Mouse (Mus musculus): Measurements from ENCODE around the gene Gm10974. TPM values are rescaled to one million over a fixed set of nuclear protein-coding genes. Genes with fewer than 3 reads are reported as not detected.

Gm10974 gene
- total RNA-seq, 2 experiments from 2014 or later = not detected

DNA sequence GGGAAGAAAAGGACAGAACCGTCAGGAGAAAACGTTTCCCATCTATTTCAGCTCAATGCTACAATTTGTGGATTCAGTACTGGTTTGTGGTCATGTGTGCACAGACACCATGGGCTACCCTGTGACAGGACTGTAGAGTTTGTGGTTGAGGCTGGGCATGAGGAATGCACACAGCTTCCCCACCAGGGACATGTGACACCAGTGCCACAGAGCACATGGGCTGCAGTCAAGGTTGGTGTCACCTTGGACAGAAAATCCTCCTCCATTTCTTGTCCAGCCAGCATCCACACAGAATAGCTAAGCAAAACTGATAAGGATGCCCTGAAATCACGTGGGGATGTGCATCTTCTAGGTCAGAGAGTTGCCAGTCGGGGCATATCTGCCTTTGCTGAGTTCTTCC is 39.1 kb downstream of the Gm10974 start:
- no peak for DNase-seq (ENCODE audit: low spot score in 2 of 2)

DNA sequence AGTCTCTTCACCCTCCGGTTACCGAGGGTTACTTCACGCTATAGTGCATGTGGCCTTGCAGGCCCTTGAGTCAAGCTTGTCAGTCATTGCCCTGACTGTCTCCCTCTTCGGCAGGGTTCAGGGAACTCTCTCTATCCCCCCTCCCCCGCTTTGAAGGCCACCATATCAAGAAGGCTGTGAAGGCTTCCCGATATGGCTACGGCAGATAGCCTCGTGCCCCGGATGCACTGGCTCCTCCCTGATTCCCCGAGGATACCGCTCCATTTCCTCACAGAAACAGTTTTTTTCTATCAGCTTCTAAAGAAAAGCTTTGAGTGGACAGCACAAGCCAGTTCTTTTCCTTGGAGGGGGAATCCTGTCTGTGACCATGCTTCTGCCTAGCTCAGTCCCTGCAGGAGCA is 39.8 kb downstream of the Gm10974 start:
- no peak for DNase-seq (ENCODE audit: low spot score in 2 of 2)

DNA sequence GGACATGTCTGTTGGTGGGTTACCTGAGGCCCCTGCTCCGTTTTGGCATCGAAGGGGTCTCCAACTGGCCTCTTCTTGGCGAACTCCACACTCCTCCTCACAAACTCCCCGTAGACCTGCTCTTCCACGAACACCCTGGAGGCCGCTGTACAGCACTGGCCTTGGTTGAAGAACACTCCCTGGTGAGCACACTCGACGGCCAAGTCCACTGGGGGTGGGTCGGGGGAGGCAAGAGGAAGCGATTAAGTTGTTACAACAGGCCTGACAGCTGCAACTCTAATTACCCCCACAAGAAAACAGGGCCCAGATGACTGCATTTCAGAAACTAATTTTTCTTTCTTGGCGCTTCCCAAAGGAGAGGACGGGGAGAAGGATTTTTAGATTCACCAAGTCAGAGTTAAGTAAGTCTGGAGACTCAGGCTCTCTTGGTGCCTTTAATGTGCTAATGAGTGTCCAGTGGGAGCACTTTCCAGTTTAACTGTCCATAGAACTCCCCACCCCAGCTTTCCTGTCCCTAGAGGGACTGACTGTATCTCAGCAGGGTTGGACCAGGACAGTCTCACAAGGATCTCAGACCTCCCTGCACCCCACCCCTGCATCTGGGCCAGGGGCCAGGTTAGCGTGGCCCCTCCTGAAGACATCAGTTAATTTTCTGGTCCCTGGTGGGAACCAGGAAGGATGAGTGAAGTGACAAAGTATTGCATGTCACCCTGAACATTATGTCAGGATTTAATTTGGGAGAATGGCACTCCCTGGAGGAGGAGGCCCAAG is 40.4 kb downstream of the Gm10974 start:
- DNase-seq (ENCODE audit: low spot score in 2 of 2) = peak in 1 of 2 experiments; percentile 22

DNA sequence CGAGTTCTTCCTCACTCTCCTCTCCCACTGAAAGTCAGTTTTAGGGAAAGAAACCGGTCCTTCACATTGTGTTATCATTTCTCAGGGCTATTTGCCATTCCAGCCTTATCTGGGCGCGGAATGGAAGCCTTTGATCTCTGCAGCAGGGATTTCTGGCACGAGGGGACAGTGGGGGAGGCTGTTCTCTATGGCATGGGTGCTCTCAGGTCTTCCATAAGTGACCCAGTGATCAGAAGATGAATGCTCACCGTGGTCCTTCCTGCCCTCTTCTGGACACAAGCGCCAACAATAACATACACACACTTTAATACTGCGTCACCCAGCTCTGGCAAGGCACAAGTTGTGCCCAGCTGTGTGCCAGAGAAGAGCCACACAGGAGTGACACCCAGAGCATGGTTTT is 41.3 kb downstream of the Gm10974 start:
- no peak for DNase-seq (ENCODE audit: low spot score in 2 of 2)

DNA sequence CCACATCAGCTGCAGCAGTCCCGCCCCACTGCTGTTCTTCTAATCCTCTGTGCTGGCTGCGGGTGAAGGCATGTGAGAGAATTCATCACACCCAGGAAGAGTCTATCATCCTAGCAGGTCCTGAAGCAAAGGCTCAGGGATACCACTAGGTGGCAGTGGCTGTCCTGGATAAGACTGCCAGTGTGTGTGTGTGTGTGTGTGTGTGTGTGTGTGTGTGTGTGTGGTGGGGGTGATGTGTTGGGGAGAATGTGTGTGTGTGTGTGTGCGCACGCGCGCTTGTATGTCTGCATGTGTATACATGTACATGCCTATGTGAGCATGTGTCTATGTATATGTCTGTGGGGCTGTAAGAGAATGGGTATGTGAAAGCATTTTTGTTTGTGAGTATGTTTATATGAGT is 43.7 kb downstream of the Gm10974 start:
- DNase-seq (ENCODE audit: low spot score in 2 of 2) = no peak

DNA sequence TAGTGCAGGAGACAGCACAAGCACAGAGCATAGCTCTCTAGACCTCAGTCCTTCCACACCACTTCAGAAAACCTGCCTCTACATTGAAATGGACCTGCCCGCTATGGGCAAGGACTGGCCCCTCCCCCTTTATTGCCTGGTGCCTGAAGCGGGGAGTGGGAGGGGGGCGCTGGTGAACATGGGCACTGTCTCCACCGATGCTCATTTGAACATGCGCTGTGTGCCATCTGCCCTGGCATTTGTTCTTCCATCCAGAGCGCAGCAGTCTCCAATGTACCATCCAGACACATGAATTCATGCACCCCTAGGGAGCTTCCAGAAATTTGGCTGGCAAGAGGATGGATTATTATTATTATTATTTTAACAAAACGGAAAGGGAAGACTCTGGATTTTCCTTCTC is 47.4 kb downstream of the Gm10974 start:
- DNase-seq (ENCODE audit: low spot score in 2 of 2) = no peak

DNA sequence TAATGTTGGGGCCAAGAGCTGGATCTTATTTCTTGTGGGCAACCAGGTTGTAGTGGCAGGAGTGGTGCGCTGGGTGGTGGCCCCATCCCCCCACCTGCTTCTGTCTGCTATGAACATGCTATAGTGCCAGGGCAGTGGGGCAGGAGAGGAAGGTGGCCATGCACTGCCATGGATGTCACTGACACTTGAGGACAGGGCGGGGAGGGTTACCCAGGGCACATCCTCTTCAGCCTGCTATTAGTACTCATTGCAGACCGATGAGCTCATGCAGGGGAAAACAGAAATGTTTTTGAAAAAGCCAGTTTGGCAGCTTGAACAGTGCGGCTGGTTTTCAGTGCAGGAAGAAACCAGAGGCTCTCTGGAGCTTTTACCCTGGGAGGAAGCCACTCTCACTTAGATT is 51.1 kb downstream of the Gm10974 start:
- DNase-seq (ENCODE audit: low spot score in 2 of 2) = no peak

DNA sequence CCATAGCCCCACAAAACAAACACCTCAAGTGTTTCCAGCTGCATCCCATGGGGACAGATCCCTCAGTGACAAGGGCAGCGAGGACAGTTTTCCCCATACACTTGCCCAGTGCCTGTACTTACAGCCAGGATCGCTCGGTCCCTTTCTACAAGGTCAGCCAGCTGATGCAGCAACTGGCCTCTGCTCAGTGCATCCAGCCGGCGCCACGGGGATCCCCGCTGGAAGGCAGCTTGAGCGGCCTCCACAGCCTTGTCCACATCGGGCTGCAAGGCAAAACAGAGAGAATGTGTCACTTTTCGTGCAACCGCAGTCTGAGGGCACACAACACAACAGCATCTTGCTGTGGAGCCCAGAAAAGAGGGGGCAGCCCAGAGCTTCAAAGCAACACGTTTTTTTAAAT is 53.3 kb downstream of the Gm10974 start:
- no peak for DNase-seq (ENCODE audit: low spot score in 2 of 2)

DNA sequence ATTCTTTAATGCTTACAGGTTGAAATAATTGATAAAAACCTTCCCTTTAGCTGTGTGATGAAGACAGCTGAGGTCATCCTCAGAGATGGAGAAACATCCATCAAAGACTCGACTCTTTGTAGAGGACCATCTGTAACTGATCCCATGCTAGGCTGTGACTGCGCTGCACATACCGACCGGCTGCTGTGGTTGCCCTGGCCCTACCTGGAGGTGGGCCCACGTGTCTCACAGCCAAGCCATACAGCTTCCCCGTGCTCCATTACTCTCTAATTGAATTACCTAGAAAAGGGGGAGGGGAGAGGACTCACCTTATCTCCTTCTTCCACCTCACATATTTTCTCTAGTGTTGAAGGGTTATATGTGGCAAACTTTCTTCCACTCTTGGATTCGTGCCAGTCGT is 56.2 kb downstream of the Gm10974 start:
- no peak for DNase-seq (ENCODE audit: low spot score in 2 of 2)

DNA sequence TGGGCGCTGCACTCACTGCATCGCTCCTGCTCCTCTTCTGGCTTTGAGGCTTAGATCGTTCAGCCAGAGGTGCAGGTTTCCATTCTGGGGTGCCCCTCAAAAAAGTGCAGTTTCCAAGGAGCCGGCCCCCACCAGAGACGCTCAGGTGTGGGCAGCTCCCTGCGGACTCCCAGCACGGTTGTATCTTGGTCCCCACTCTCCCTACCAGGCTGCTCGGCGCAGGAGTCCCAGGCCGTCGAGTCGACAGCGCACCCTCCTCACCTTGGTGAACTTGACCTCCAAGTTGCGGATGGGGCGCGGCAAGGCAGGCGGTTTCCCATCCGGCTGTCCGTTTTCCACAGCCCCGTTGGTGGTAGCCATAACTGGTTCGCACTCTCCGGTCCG is 61.3 kb downstream of the Gm10974 start:
- no peak for DNase-seq (ENCODE audit: low spot score in 2 of 2)

DNA sequence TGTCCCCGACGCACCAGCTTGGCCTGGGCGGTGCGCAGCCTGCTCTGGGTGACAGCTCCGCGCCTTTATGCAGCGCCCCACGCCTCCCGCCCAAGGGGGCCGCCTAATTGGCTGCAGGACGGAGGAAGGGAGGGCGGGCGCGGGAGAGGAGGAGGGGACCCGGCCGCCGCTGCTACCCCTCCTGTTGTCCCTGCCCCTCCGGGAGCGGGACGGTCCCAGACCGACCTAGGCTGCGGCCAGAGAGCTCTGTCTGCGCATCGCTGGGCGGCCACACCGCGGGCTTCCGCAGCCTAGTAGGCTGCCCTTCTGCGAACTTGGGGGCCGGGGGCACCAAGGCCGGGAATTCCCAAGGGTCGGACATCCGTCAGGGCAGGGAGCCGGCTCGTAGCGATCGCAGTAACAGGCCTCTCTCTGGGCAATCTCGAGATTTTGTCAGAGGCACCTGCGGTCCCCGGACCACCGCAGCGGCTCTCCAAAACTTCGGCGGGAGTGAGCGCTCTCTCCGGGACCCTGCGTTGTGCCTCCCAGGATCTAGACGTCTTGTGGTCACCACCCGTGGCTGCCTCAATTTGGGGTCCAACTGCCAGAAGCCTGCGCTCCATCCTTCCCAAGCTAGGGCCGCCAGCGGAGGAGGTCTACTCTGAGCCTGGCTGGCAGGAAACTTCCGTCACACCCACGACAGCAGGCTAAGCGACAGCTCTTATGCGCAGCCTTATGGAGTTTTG is 61.9 kb downstream of the Gm10974 start, which contains the start of gene Aldh1a3:
Gene Aldh1a3, minus strand, starts transcription at position 81 of the 725 bp plus-strand sequence.
- peak in 1 of 2 experiments; percentile 44 for DNase-seq (ENCODE audit: low spot score in 2 of 2)

DNA sequence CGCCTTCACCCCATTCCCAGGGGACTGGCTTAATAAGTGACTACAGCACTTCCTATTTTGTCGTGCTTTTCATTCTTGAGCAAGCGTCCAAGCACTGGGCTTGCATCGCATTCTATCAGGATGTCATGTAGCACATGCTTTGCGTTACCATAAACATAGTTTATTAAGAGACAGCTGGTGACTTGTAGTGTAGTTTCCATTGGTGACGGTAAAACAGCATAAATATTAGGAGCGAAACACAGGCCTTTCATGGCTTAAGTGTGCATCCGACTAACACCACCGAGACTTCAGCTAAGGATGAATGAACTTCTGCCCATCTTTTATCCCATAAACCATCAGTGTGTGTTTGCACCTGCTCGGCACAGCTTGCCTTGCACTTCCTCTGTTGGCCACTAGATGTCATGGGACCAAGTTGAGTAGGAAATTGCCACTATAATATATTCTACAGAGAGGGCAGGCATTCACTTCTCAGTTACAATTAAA is 68.8 kb downstream of the Gm10974 start:
- peak; percentile 70 to 73 for DNase-seq (ENCODE audit: low spot score in 2 of 2)

Small RNA genes lying within 50 kb of the gene (microRNA-seq; reads per million reads assigned to microRNA genes)
- gene Mir7057 (ENCODE audit: borderline number of aligned reads in 2 of 2) = 0 to 0.61 reads per million in 2 experiments

Other genes starting within 250 kb of the Gm10974 start
- gene Lrrk1, start 22.4 kb downstream of the Gm10974 start, total RNA-seq (2021) = 10 to 100 TPM; 12.2 to 12.6 TPM
- gene Aldh1a3, start 61.6 kb downstream of the Gm10974 start, total RNA-seq (2021) = 10 to 100 TPM; 12.2 to 16.7 TPM